Mouse (Mus musculus) natural killer cell, adult 2 months (primary cell): ENCODE measurements around the gene Rnf167.

Source experiments
- DNase-seq, 2 experiments: peaks; one replicate each; pipeline ENCODE4 v3.0.0; 2022; ENCODE audit warnings: low spot score in 2 of 2

The Rnf167 gene

GRCm38 (mm10) chr11:70637764-70638163, 9.3 kb upstream of the Rnf167 start:
- DNase-seq = no peak

DNA sequence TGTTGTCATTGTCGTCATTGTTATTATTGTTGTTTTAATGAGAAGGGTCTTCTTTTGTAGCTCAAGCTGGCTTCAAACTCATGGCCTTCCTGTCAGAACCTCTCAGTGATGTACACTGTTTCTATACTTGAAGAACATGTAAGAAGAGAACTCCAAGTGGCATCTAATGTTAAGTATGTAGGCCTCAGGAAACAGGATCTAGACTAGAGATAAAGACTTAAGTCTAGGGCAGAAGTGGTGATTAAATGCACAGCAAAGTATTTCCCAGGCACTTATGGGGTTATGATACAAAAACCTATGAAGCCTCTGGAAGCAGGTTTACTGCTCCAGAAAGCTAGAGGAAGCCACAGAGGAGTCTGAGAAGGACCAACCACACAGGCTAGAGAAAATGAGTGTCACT, 8.7 kb upstream of the Rnf167 start:
- DNase-seq = no peak

GRCm38 (mm10) chr11:70638714-70639278, 8.2 kb upstream of the Rnf167 start, which contains the start of gene Gp1ba:
TSS of gene Gp1ba (plus strand) at chr11:70639122.
- DNase-seq = no peak

- DNase-seq = no peak
Measured at GRCm38 (mm10) chr11:70639976-70640375, 7.1 kb upstream of the Rnf167 start.

GRCm38 (mm10) chr11:70641241-70641640, 5.8 kb upstream of the Rnf167 start:
- DNase-seq = no peak

- no peak for DNase-seq
Measured at GRCm38 (mm10) chr11:70643051-70643450, 4.0 kb upstream of the Rnf167 start.

DNA sequence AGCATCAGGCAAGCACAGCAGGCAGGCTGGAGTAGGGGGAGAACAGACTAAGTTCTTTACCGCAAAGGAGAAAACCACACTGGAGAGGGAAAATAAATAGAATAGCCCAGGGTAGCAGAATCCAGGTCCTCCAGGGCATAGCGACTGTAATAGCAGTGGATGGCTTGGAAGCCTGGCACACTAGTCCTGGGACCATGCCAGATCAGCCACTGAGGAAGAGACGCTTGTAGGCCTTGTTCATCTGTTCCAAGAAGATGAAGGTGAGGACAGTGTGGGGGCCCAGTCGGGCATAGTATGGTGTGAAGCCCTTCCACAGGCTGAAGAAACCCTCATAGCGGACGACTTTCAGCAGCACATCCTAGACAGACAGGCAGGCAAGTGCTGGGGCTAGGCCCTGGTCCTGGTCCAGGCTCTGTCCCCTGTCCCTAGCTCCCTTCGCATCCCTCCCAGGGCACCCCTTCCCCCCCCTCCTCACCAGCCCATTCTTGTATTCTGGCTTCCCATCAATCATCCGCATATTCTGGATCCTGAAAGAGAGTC, 2.4 kb upstream of the Rnf167 start:
- DNase-seq = no peak

GRCm38 (mm10) chr11:70645461-70646258, 1.4 kb upstream of the Rnf167 start:
- no peak for DNase-seq

GRCm38 (mm10) chr11:70646259-70646555, 828 bp upstream of the Rnf167 start:
- DNase-seq = no peak

DNA sequence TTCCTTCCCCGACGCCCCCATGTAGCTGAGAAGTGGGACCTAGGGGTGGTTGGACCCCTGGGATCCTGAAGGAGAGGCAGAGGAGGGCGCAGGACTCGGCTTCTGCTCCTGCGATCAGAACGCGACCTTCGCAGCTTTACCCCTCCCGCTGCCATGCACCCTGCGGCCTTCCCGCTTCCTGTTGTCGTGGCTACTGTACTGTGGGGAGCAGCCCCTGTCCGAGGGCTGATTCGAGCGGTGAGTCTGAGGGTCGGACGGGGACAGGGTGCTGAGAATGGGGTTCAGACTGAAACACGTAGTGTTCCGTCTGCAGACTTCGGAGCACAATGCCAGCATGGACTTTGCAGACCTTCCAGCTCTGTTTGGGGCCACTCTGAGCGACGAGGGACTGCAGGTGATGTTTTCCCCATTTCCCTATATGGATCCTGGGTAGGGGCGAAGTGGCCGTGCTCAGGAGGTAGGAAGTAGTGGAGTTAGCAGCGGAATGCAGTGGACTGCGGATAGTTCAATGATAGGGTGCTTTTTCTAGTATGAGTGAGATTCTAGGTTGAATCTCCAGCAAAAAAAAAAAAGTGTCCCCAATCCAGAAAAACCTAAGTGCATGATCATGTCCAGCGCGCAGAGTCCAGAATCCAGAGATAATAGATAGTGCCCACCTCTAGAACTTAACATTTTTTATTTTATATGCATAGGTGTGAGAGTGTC, 833 bp downstream of the Rnf167 start:
- peak in 1 of 2 experiments; percentile 23 for DNase-seq

GRCm38 (mm10) chr11:70648512-70648911, 1.5 kb downstream of the Rnf167 start:
- DNase-seq = peak in 1 of 2 experiments; percentile 21

GRCm38 (mm10) chr11:70649185-70649734, 2.2 kb downstream of the Rnf167 start:
- no peak for DNase-seq

- peak in 1 of 2 experiments; percentile 57 for DNase-seq
Measured at GRCm38 (mm10) chr11:70650322-70651175, 3.5 kb downstream of the Rnf167 start.

GRCm38 (mm10) chr11:70651391-70651790, 4.4 kb downstream of the Rnf167 start:
- peak; percentile 47 to 59 for DNase-seq

- peak in 1 of 2 experiments; percentile 40 for DNase-seq
Measured at GRCm38 (mm10) chr11:70652029-70652883, 5.2 kb downstream of the Rnf167 start.

DNA sequence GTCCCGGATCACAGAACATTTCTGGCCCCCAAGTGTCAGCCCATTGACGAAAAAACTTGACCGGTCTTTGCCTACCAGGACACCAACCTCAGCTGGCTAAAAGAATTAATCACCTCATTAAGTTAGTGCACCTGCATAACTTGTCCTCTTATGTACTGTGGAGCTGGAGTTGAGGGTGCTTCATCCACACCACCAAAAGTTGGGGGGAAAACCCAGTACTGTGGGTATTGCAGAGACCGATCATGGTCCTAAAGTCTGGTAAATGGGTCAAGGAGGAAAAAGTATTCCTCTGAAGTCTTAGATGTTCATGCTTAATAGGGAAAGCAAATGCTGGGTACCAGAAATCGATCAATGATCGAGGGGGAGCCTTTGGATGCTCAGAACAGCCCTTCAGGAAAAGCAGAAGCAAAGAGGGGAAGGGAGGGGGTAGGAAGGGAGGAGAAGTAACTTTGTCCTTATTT, 5.9 kb downstream of the Rnf167 start:
- DNase-seq = peak in 1 of 2 experiments; percentile 29

- peak; percentile 68 to 82 for DNase-seq
Measured at GRCm38 (mm10) chr11:70653345-70654197, 6.5 kb downstream of the Rnf167 start.

DNA sequence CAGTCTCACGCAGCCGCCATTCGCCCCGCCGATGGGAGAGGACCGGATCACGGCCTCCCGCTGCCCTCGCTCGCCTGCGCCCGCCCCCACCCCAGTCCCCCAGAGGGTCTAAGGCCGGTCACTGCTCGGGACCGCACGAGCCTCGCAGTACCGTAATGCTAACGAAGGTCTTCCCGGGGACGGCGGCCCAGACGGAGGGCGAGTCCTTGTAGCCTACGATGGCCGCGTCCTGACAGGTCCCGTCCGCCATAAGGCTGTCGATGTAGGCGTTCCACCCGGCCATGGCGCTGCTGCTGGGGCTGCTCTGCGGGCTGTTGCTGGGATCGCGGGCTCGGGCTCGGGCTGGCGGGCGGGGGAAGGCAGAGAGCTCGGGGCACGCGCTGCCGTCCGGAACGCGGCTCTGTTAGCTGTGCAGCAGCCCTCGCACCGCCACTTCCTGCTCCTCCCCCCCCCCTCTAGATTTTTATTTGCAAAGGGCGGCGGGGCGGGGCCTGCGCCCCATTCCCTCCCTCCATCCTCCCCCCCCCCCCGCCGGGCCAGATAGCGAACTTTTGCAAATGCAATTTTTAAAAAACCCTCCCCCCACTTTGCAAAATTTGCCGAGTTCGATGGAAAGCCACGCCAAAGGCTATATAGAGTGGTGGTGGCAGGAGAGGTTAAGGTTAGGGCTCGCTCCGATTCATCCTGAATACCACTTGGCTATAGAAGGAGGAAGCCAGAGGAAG, 7.3 kb downstream of the Rnf167 start, which contains the start of gene Pfn1:
Pfn1 (minus strand) TSS at position 447 of the 725 bp plus-strand sequence.
- DNase-seq = peak; percentile 65 to 81
